Mouse (Mus musculus): ENCODE data around the gene Hivep3. TPM values are rescaled to one million over a fixed set of nuclear protein-coding genes. Genes with fewer than 3 reads are reported as not detected.

Hivep3 gene
- total and polyA plus RNA-seq, 3 experiments, result not detected

- Histone ChIP-seq H3K36me3 (ENCODE audit: control insufficient read depth in 1 of 2, insufficient read depth in 2 of 2, low read length in 2 of 2) (no peaks in the 10 kb centered on the region), H3K9ac (ENCODE audit: control insufficient read depth, low read depth, low read length, poor library complexity, severe bottlenecking) (no peak overlapping the region), H3K4me3 (ENCODE audit: control insufficient read depth in 1 of 2, insufficient read depth in 1 of 2, low read depth in 2 of 2, low read length in 2 of 2) (no peak overlapping the region), H3K27me3 (ENCODE audit: control insufficient read depth in 1 of 2, insufficient read depth in 2 of 2, low read length in 2 of 2) (no peaks in the 10 kb centered on the region), H3K4me1 (ENCODE audit: control insufficient read depth in 1 of 2, insufficient read depth in 2 of 2, low read length in 2 of 2) (no peaks in the 10 kb centered on the region), H3K27ac (ENCODE audit: control insufficient read depth, low read depth, low read length) (no peak overlapping the region), H3K79me2 (ENCODE audit: control insufficient read depth, insufficient read depth, low read length, poor library complexity) (no peaks in the 10 kb centered on the region), H3K9me3 (replicated peaks; ENCODE audit: insufficient read depth, low read length) (no peaks in the 10 kb centered on the region)
- DNase-seq (ENCODE audit: low read depth, low spot score), result no peak
- TF ChIP-seq EP300 (IDR thresholded peaks at IDR 0.05; ENCODE audit: low read depth in 1 of 2, low read length in 2 of 2) (no peak), CHD2 (IDR thresholded peaks at IDR 0.05; ENCODE audit: low read length) (no peak), HCFC1 (IDR thresholded peaks at IDR 0.05; ENCODE audit: low read depth, low read length) (no peak), MAX (IDR thresholded peaks at IDR 0.05; ENCODE audit: low read length) (no peak), GABPA (IDR thresholded peaks at IDR 0.05; ENCODE audit: low read depth, low read length) (no peak), TAL1 (IDR thresholded peaks at IDR 0.05; ENCODE audit: low read length) (no peak), E2F4 (IDR thresholded peaks at IDR 0.05; ENCODE audit: borderline replicate concordance, low read depth, low read length) (no peak), CTCF (IDR thresholded peaks at IDR 0.05 in 2 of 3, conservative IDR thresholded peaks at IDR 0.05 in 1 of 3; ENCODE audit: control insufficient read depth in 1 of 3, insufficient read depth in 1 of 3, low read depth in 2 of 3, low read length in 3 of 3, poor library complexity in 1 of 3, severe bottlenecking in 1 of 3) (no peak), POLR2A (IDR thresholded peaks at IDR 0.05; ENCODE audit: control insufficient read depth in 1 of 2, insufficient read depth in 1 of 2, low read depth in 1 of 2, low read length in 2 of 2, poor library complexity in 1 of 2) (no peak), ZC3H11A (IDR thresholded peaks at IDR 0.05; ENCODE audit: low read depth, low read length) (no peak), SIN3A (IDR thresholded peaks at IDR 0.05; ENCODE audit: low read length) (no peak)
Observed at GRCm38 (mm10) chr4:119986065-119986464, 252.5 kb downstream of the Hivep3 start.

- H3K27ac ChIP-seq (ENCODE audit: control insufficient read depth, low read depth, low read length), result no peak overlapping the region
- no peaks in the 10 kb centered on the region for H3K4me1 ChIP-seq (ENCODE audit: control insufficient read depth in 1 of 2, insufficient read depth in 2 of 2, low read length in 2 of 2)
Observed at GRCm38 (mm10) chr4:119986580-119987291, 253.2 kb downstream of the Hivep3 start.

GRCm38 (mm10) chr4:119987376-119988087 is 253.9 kb downstream of the Hivep3 start:
- Histone ChIP-seq H3K4me3 (ENCODE audit: control insufficient read depth in 1 of 2, insufficient read depth in 1 of 2, low read depth in 2 of 2, low read length in 2 of 2) (no peak overlapping the region), H3K9me3 (replicated peaks; ENCODE audit: insufficient read depth, low read length) (no peaks in the 10 kb centered on the region), H3K79me2 (ENCODE audit: control insufficient read depth, insufficient read depth, low read length, poor library complexity) (no peaks in the 10 kb centered on the region), H3K27ac (ENCODE audit: control insufficient read depth, low read depth, low read length) (no peak overlapping the region), H3K27me3 (ENCODE audit: control insufficient read depth in 1 of 2, insufficient read depth in 2 of 2, low read length in 2 of 2) (no peaks in the 10 kb centered on the region), H3K36me3 (ENCODE audit: control insufficient read depth in 1 of 2, insufficient read depth in 2 of 2, low read length in 2 of 2) (no peaks in the 10 kb centered on the region), H3K4me1 (ENCODE audit: control insufficient read depth in 1 of 2, insufficient read depth in 2 of 2, low read length in 2 of 2) (no peaks in the 10 kb centered on the region), H3K9ac (ENCODE audit: control insufficient read depth, low read depth, low read length, poor library complexity, severe bottlenecking) (no peak overlapping the region)
- DNase-seq (ENCODE audit: low read depth, low spot score), result no peak
- TF ChIP-seq TAL1 (IDR thresholded peaks at IDR 0.05; ENCODE audit: low read length), result no peak
- TF ChIP-seq TCF12 (IDR thresholded peaks at IDR 0.05; ENCODE audit: low read depth, low read length), result no peak
- no peak for TF ChIP-seq CTCF (IDR thresholded peaks at IDR 0.05 in 2 of 3, conservative IDR thresholded peaks at IDR 0.05 in 1 of 3; ENCODE audit: control insufficient read depth in 1 of 3, insufficient read depth in 1 of 3, low read depth in 2 of 3, low read length in 3 of 3, poor library complexity in 1 of 3, severe bottlenecking in 1 of 3)
- TF ChIP-seq ZC3H11A (IDR thresholded peaks at IDR 0.05; ENCODE audit: low read depth, low read length), result no peak
- TF ChIP-seq ELF1 (IDR thresholded peaks at IDR 0.05; ENCODE audit: low read depth, low read length), result no peak
- no peak for TF ChIP-seq MEF2A (IDR thresholded peaks at IDR 0.05; ENCODE audit: extremely low read depth, insufficient replicate concordance, low read depth, low read length, poor library complexity, severe bottlenecking)
- TF ChIP-seq POLR2A (IDR thresholded peaks at IDR 0.05; ENCODE audit: control insufficient read depth in 1 of 2, insufficient read depth in 1 of 2, low read depth in 1 of 2, low read length in 2 of 2, poor library complexity in 1 of 2), result no peak
- no peak for TF ChIP-seq ZMIZ1 (IDR thresholded peaks at IDR 0.05; ENCODE audit: low read depth, low read length)
- TF ChIP-seq USF2 (IDR thresholded peaks at IDR 0.05; ENCODE audit: borderline replicate concordance in 1 of 2, insufficient read depth in 1 of 2, low read depth in 1 of 2, low read length in 2 of 2), result no peak

More at GRCm38 (mm10) chr4:119986580-119987291, 253.2 kb downstream of the Hivep3 start:
- H3K4me3 ChIP-seq (ENCODE audit: control insufficient read depth in 1 of 2, insufficient read depth in 1 of 2, low read depth in 2 of 2, low read length in 2 of 2), result no peak overlapping the region
- no peaks in the 10 kb centered on the region for H3K36me3 ChIP-seq (ENCODE audit: control insufficient read depth in 1 of 2, insufficient read depth in 2 of 2, low read length in 2 of 2)
- no peaks in the 10 kb centered on the region for H3K79me2 ChIP-seq (ENCODE audit: control insufficient read depth, insufficient read depth, low read length, poor library complexity)
- TF ChIP-seq MAZ (IDR thresholded peaks at IDR 0.05; ENCODE audit: low read depth, low read length), result no peak
- TF ChIP-seq GABPA (IDR thresholded peaks at IDR 0.05; ENCODE audit: low read depth, low read length), result no peak
- no peak for TF ChIP-seq USF1 (IDR thresholded peaks at IDR 0.05; ENCODE audit: low read depth, low read length)
- no peak for TF ChIP-seq EP300 (IDR thresholded peaks at IDR 0.05; ENCODE audit: low read depth in 1 of 2, low read length in 2 of 2)
- TF ChIP-seq ZC3H11A (IDR thresholded peaks at IDR 0.05; ENCODE audit: low read depth, low read length), result no peak
- TF ChIP-seq MYC (IDR thresholded peaks at IDR 0.05; ENCODE audit: low read depth, low read length), result no peak
- no peak for TF ChIP-seq TBP (IDR thresholded peaks at IDR 0.05; ENCODE audit: low read depth, low read length)
- no peak for DNase-seq (ENCODE audit: low read depth, low spot score)
- H3K27me3 ChIP-seq (ENCODE audit: control insufficient read depth in 1 of 2, insufficient read depth in 2 of 2, low read length in 2 of 2), result no peaks in the 10 kb centered on the region
- H3K9me3 ChIP-seq (replicated peaks; ENCODE audit: insufficient read depth, low read length), result no peaks in the 10 kb centered on the region
- no peak overlapping the region for H3K9ac ChIP-seq (ENCODE audit: control insufficient read depth, low read depth, low read length, poor library complexity, severe bottlenecking)

Measured in MEL (cell line).